Mouse (Mus musculus) megakaryocyte, embryonic 14.5 days (primary cell): ENCODE measurements around the gene Ythdf2.
"Not testable (repeated sequence)": the region's sequence is repeated elsewhere in the genome, so short reads cannot be mapped to it uniquely, and the experiment has no call there.

ENCODE experiments used
- FLI1 ChIP-seq: IDR thresholded peaks from 2 replicates; pipeline ENCODE4 v1.6.1; 2012; ENCODE audit warnings: low read length, inconsistent platforms, mixed read lengths
- GATA1 ChIP-seq: IDR thresholded peaks from 3 replicates; pipeline ENCODE4 v1.6.1; 2012; ENCODE audit warnings: mixed read lengths, low read length, inconsistent platforms, borderline replicate concordance

DNA sequence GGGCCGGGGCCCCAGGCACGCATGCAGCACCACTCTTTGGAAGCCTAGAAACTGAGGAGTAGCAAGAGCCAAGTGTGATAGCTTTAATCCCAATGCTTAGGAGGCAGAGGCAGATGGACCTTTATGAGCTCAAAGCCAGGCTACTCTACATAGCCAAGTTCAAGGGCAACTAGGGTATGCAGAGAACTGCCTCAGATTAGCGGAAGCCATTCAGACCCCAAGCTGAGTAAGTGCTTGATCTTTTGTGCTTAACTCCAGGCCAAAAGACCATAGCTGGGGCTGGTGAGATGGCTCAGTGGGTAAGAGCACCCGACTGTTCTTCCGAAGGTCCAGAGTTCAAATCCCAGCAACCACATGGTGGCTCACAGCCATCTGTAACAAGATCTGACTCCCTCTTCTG is 9.9 kb upstream of the Ythdf2 start:
- not testable (repeated sequence) for TF ChIP-seq GATA1, FLI1
